ENCODE assay signal across 8 mouse cellular contexts in the genomic region with DNA sequence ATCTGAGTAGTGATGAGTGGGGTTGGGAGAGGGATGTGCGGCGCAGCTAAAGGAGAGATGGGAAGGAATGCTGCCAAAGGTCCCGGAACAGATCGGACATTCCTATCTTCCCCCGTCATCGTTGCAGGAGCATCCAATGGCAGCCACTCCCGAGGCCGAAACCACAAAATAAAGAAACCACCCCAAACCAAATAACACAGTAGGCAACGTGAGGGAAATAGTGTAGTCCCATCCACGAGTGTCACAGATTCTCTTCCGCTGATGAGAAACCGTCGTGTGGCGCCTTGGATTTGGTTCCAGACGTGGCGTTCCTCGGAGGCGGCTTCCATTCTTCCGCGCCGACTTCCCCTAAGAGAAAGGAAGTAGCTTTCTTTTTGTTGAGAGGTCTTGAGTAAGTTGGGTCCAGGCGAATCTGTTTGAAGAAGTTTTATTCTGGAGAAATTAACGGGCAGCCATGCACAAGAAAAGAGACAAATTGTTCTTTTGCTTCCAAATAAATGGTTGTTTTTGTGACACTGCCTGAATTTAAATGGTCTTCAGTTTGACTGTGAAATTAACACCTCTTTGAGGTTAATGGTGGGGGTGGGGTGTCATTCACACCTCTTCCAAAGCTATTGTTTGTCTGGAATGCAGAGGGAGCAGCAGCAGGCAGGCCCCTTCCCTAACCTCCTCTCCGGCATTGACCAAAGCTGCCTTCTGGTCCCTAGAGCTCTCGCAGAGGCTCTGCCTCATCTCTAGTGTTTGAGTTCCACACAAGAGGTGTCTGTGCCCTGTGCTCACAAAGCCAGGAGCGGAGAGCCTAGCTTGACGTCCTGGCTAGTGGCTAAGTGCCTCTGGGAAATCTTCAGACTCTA.
A peak's percentile ranks its signal among the peaks of the same experiment; 100 is the strongest.
DNase-seq lines count a peak whose midpoint lies in the region; ATAC-seq and TF ChIP-seq lines count a peak whose summit lies in the region.

No protein-coding gene starts in this region.

- intact Hi-C loops in heart, postnatal 25 days (cut with DNase I) = no loop called here

- H3K27me3 ChIP-seq in intestine, postnatal 0 days (replicated peaks; ENCODE audit: control insufficient read depth, insufficient read depth, low read length) = peaks cover 16% of the 10 kb centered on the region; the same call in 1 of the 2 replicates

- no peak overlapping the region for H3K27ac ChIP-seq in intestine, postnatal 0 days (ENCODE audit: low read depth, low read length)

- H3K4me2 ChIP-seq in intestine, postnatal 0 days (replicated peaks; ENCODE audit: low read depth) = peak overlapping the region; percentile 54

- TF ChIP-seq CTCF in intestine, postnatal 0 days (IDR thresholded peaks at IDR 0.05; ENCODE audit: low read depth) = no peak

- no peak overlapping the region for H3K9ac ChIP-seq in intestine, postnatal 0 days (ENCODE audit: low read depth, low read length)

- H3K9me3 ChIP-seq in intestine, postnatal 0 days (ENCODE audit: control insufficient read depth) = no peaks in the 10 kb centered on the region

- 16% methylated on average over 27 of the region's 27 CpGs for WGBS in intestine, postnatal 0 days

- ATAC-seq in intestine, postnatal 0 days = no peak

- DNase-seq in heart, adult 11 months = peak; percentile 91
- DNase-seq in heart, postnatal 25 days (ENCODE audit: low spot score) = no peak
- DNase-seq in Muller cell, postnatal 12 days (ENCODE audit: inconsistent ontology term) = peak; percentile 81
- DNase-seq in forelimb bud, embryonic 11.5 days (ENCODE audit: low read depth, low spot score) = peak; percentile 20
- peak; percentile 9 to 35 for DNase-seq in natural killer cell, adult 2 months (ENCODE audit: low spot score in 2 of 2)
- DNase-seq in cerebellum, postnatal 14 days = no peak
- no peak for DNase-seq in spleen, adult 12 weeks (ENCODE audit: low spot score)

- H3K4me3 ChIP-seq in intestine, postnatal 0 days (ENCODE audit: low read depth, low read length) = peak overlapping the region; percentile 27

- H3K36me3 ChIP-seq in intestine, postnatal 0 days (ENCODE audit: control insufficient read depth, insufficient read depth) = no peaks in the 10 kb centered on the region

- H3K4me1 ChIP-seq in intestine, postnatal 0 days (replicated peaks; ENCODE audit: control insufficient read depth, insufficient read depth, low read length) = no peaks in the 10 kb centered on the region

Comparison
In these comparisons a context has a peak if more than half of its experiments do, and no peak if none do; other contexts are left out.
1. DNase-seq: peak in heart, adult 11 months (single experiment), Muller cell, postnatal 12 days (single experiment), forelimb bud, embryonic 11.5 days (single experiment) and natural killer cell, adult 2 months (2 of 2); none in heart, postnatal 25 days (single experiment), cerebellum, postnatal 14 days (0 of 2) and spleen, adult 12 weeks (single experiment).